Mouse (Mus musculus) neural tube, embryonic 15.5 days (tissue): ENCODE measurements around the gene Akap6. TPM values are rescaled to one million over a fixed set of nuclear protein-coding genes. Genes with fewer than 3 reads are reported as not detected.

Experiments used
- ATAC-seq: fragments of 200-750 bp; cut with Nextera tagmentation; 2 replicates; pipeline ENCODE4 v1.8.0; 2017; ENCODE audit warnings: mild to moderate bottlenecking, moderate TSS enrichment, moderate library complexity; ENCODE audit not compliant: low FRiP score
- H3K27ac ChIP-seq: fragments of 300-500 bp; sonication (generic); replicated peaks from 2 replicates; pipeline ENCODE4 v1.5.1; 2015; ENCODE audit warnings: mild to moderate bottlenecking, inconsistent platforms
- H3K27me3 ChIP-seq: fragments of 300-500 bp; sonication (generic); replicated peaks from 2 replicates; pipeline ENCODE4 v1.6.1; 2015; ENCODE audit warnings: inconsistent platforms
- H3K36me3 ChIP-seq: fragments of 300-500 bp; sonication (generic); 2 replicates; pipeline ENCODE4 v1.6.1; 2015; ENCODE audit warnings: inconsistent platforms
- H3K4me1 ChIP-seq: fragments of 300-500 bp; sonication (generic); 2 replicates; pipeline ENCODE4 v1.6.1; 2015; ENCODE audit warnings: inconsistent platforms
- H3K4me2 ChIP-seq: fragments of 300-500 bp; sonication (generic); 2 replicates; pipeline ENCODE4 v1.6.1; 2015; ENCODE audit warnings: inconsistent platforms, mild to moderate bottlenecking, moderate library complexity
- H3K4me3 ChIP-seq: fragments of 300-500 bp; sonication (generic); replicated peaks from 2 replicates; pipeline ENCODE4 v1.5.1; 2015; ENCODE audit warnings: mild to moderate bottlenecking, inconsistent platforms
- H3K9ac ChIP-seq: fragments of 300-500 bp; sonication (generic); replicated peaks from 2 replicates; pipeline ENCODE4 v1.6.1; 2015; ENCODE audit warnings: mild to moderate bottlenecking, inconsistent platforms
- H3K9me3 ChIP-seq: fragments of 300-500 bp; sonication (generic); replicated peaks from 2 replicates; pipeline ENCODE4 v1.6.1; 2016; ENCODE audit warnings: inconsistent platforms
- WGBS: fragments of 180-500 bp; shearing (Covaris S2); methylation state at CpG from one replicate; pipeline ENCODE4 v1.1.7; 2015; ENCODE audit warnings: mixed read lengths; 5-methylcytosine and 5-hydroxymethylcytosine counted together
- polyA plus RNA-seq: library from polyadenylated mRNA; unstranded; fragments of >200 nt; fragmentation: Nextera tagmentation; extraction: Ambion mirVana; gene quantifications from 2 replicates; pipeline ENCODE4 v1.2.1, GENCODE M21; 2015

Gene Akap6
- polyA plus RNA-seq, 1 experiment from 2014 or later = 24.4 TPM

DNA sequence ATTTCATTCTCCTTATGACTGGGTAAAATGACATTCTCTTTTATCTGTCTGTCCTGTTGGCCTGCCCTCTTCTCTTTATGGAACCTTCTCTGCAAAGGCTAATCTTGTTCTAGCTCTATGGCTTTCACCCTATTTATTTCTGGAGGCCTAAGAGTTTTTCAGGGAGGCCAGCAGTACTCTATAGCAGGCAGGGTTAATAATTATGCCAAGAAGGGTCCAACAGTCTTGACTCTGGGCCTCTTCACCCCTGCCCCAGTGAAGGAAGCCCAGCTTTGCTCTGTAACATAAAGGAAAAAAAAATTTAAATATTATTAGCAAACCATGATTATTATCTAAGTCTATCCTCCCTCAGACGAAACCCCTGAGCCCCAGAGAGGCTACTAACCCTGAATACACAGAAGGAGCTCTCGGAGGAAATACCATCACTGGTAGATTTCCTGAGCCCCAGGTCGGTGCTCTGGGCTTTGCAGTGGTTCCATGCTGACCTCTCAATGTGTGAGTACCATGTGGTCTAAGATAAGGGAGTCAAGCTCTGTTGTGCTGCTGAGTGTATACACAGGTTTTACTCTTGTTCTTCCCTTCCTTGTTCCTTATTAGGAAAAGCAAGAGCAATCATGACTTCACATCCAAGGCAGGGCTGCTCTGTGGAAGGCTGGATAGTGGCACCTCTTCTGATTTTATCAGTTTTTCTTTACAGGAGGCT is 1.6 kb upstream of the Akap6 start:
- H3K27me3 ChIP-seq = no peaks in the 10 kb centered on the region
- peak overlapping the region; percentile 70; the same call in 1 of the 2 replicates for H3K9ac ChIP-seq
- ATAC-seq = no peak
- H3K4me1 ChIP-seq = peaks cover 29% of the 10 kb centered on the region
- no peaks in the 10 kb centered on the region for H3K36me3 ChIP-seq
- 62% methylated on average over 3 of the region's 3 CpGs for WGBS
- H3K9me3 ChIP-seq = no peaks in the 10 kb centered on the region
- H3K4me2 ChIP-seq = peak overlapping the region; percentile 72; the same call in 1 of the 2 replicates
- no peak overlapping the region for H3K4me3 ChIP-seq
- H3K27ac ChIP-seq = peak overlapping the region; percentile 93

- Histone ChIP-seq H3K4me2 (peak overlapping the region; percentile 72), H3K27me3 (no peaks in the 10 kb centered on the region), H3K4me3 (peak overlapping the region; percentile 62), H3K27ac (peak overlapping the region; percentile 93), H3K4me1 (peaks cover 35% of the 10 kb centered on the region), H3K9me3 (no peaks in the 10 kb centered on the region), H3K9ac (peak overlapping the region; percentile 70), H3K36me3 (no peaks in the 10 kb centered on the region)
- WGBS = 10% methylated on average over 5 of the region's 5 CpGs
- ATAC-seq = 0 out of 2 replicates have a peak, but pooled peaks have one; percentile 32
Measured at GRCm38 (mm10) chr12:52698276-52698930, 780 bp upstream of the Akap6 start.

DNA sequence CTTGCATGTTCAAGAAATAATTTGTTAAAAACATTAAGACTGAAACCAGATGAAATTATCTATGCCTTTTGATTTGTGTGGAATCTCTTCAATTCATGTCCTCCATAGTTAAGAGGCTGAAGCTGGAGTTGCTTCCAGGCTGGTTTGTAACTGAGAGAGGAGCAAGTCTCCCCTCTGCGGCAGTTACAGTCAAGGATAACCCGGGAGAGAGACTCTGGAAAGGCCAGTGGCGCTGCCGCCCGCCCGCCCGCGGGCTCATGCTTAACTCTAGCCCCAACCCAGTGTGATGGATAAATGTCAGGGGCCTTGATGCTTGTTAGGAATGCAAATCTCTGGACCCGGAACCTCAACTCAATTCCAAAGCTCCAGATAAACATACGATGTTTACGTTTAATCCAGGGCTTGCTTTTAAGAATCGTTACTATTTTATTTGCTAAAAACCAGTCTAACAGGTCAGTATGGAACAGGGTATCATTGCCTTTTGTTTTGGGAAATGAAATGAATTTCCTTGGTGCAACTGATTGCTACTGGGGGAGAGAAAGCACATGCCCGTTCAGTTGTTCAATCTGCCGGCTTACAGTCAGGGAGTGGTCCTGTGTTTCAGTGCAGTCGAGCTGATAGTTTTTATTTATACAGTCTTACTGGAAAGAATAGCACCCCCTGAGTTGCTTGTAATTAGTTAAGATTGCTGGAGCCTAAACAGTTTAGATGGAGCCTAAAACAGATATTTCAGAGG is 946 bp downstream of the Akap6 start:
- 9% methylated on average over 15 of the region's 15 CpGs for WGBS
- Histone ChIP-seq H3K4me1 (peaks cover 53% of the 10 kb centered on the region), H3K4me2 (peak overlapping the region; percentile 72), H3K27me3 (no peaks in the 10 kb centered on the region), H3K36me3 (no peaks in the 10 kb centered on the region), H3K9me3 (no peaks in the 10 kb centered on the region), H3K27ac (peak overlapping the region; percentile 93), H3K4me3 (peak overlapping the region; percentile 62), H3K9ac (peak overlapping the region; percentile 70)
- ATAC-seq = peak; percentile 23; the same call in 1 of the 2 replicates

- H3K9me3 ChIP-seq = no peaks in the 10 kb centered on the region
- peak overlapping the region; percentile 72 for H3K4me2 ChIP-seq
- 10% methylated on average over 15 of the region's 15 CpGs for WGBS
- peak overlapping the region; percentile 70 for H3K9ac ChIP-seq
- ATAC-seq = peak; percentile 48
- H3K4me1 ChIP-seq = peaks cover 56% of the 10 kb centered on the region
- peak overlapping the region; percentile 62 for H3K4me3 ChIP-seq
- H3K36me3 ChIP-seq = no peaks in the 10 kb centered on the region
- H3K27me3 ChIP-seq = no peaks in the 10 kb centered on the region
- peak overlapping the region; percentile 93 for H3K27ac ChIP-seq
Measured at GRCm38 (mm10) chr12:52700697-52701191, 1.6 kb downstream of the Akap6 start.

DNA sequence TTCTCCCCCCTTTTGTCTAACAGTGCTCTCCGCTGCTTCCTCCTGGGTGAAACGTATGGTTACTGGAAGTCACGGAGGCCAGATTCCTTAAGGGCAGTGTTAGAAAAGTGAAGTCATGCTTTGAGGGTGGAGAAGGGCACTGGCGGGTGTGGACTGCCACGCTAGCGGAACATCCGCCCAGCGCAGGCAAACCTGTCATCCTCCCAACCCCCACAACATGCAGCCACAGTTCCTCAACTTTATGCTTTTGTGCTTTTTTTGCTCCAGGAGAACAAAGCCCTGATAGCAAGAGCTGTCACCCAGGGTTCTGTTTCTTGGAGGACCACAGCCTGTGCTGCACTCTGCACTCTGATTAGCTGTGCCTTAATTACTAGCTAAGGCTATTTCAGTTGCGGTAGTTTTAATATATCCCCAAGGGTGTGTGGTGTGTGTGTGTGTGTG is 2.0 kb downstream of the Akap6 start:
- Histone ChIP-seq H3K27ac (peak overlapping the region; percentile 93), H3K9ac (peak overlapping the region; percentile 70), H3K4me2 (peak overlapping the region; percentile 72), H3K4me3 (peak overlapping the region; percentile 62), H3K9me3 (no peaks in the 10 kb centered on the region), H3K4me1 (peaks cover 57% of the 10 kb centered on the region), H3K36me3 (no peaks in the 10 kb centered on the region), H3K27me3 (no peaks in the 10 kb centered on the region)
- 3% methylated on average over 9 of the region's 9 CpGs for WGBS
- ATAC-seq = no peak

DNA sequence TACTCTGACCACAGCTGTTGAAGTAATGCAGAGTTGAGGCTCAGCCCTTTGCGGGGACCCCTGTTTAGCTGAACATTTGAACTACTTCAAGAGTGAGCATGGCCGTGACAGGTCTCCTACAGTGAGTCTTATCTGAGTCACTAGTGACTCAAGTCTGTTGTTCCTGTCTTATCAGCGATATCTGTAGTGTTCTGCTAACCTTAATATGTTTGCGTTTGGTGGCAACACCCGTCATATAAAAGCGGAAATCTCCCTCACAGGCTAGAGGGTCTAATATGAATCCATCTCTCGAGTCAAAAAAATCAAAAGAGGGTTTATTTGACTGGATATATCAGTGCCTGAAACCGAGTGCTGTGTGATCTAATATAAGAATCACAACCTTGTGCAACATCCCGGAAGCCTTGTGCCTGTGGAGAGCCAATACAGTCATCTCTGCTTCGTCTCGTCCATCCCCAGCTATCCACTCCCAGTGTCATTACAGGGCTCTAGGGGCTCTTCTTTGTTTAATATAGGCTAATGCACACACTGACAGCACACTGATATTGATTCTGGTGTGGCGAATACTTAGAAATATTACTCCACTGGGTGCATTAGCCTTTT is 3.3 kb downstream of the Akap6 start:
- no peak for ATAC-seq
- Histone ChIP-seq H3K9ac (0 out of 2 replicates have a peak overlapping the region, but pooled peaks have one; percentile 15), H3K9me3 (no peaks in the 10 kb centered on the region), H3K4me1 (peaks cover 59% of the 10 kb centered on the region), H3K27me3 (no peaks in the 10 kb centered on the region), H3K4me3 (peak overlapping the region; percentile 62), H3K4me2 (peak overlapping the region; percentile 72), H3K36me3 (no peaks in the 10 kb centered on the region), H3K27ac (no peak overlapping the region)
- 52% methylated on average over 12 of the region's 12 CpGs for WGBS

DNA sequence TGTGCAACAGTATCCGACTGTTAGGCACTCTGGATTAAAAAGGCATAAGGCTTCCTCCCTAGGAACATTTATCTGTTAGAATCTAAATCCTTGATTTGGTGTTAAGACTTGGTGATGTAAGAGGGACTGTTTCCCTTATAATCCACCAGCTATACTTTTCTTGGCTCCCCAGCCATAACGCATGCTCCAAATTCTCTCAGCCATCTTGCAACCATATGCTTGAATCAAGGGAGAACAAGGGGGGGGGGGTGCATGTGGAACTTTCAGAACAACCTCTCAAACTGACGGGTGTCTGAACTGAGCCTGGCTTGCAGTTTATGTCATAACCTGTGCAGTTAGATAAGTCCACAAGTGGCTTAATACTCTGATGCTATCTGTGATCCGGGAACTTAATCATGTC is 4.9 kb downstream of the Akap6 start:
- no peaks in the 10 kb centered on the region for H3K27me3 ChIP-seq
- peak overlapping the region; percentile 45 for H3K27ac ChIP-seq
- peak overlapping the region; percentile 19 for H3K4me2 ChIP-seq
- H3K36me3 ChIP-seq = no peaks in the 10 kb centered on the region
- H3K9me3 ChIP-seq = no peaks in the 10 kb centered on the region
- ATAC-seq = no peak
- H3K9ac ChIP-seq = no peak overlapping the region
- peaks cover 48% of the 10 kb centered on the region for H3K4me1 ChIP-seq
- WGBS = 59% methylated on average over 4 of the region's 4 CpGs
- no peak overlapping the region for H3K4me3 ChIP-seq

GRCm38 (mm10) chr12:52704810-52705209 is 5.6 kb downstream of the Akap6 start:
- Histone ChIP-seq H3K4me3 (no peak overlapping the region), H3K36me3 (no peaks in the 10 kb centered on the region), H3K27ac (peak overlapping the region; percentile 45; the same call in 1 of the 2 replicates), H3K9ac (no peak overlapping the region), H3K27me3 (no peaks in the 10 kb centered on the region), H3K9me3 (no peaks in the 10 kb centered on the region), H3K4me1 (peaks cover 48% of the 10 kb centered on the region), H3K4me2 (peak overlapping the region; percentile 19; the same call in 1 of the 2 replicates)
- peak; percentile 70 for ATAC-seq
- WGBS = 34% methylated on average over 3 of the region's 3 CpGs

DNA sequence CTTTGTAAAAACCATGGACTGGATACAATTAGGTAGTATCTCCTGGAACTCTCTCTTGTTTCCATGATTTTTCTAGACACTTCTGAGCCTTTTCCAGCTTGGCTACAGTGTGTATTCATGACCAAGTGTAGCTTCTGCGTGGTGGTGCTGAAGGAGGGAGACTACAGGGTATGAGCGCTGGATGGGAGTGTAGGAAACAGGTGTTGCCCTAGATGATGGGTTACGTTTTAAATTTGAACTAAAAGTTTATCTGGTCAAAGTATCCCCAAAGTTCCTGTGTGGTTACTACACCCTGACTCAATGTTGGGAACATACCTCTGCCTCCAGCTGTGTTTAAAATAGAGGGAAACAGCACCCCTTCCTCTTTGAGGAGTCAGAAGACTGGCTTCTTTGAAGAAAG is 12.2 kb downstream of the Akap6 start:
- H3K27me3 ChIP-seq = no peaks in the 10 kb centered on the region
- no peak overlapping the region; the same call in 1 of the 2 replicates for H3K27ac ChIP-seq
- peaks cover 18% of the 10 kb centered on the region for H3K4me1 ChIP-seq
- H3K36me3 ChIP-seq = no peaks in the 10 kb centered on the region
- ATAC-seq = no peak
- 89% methylated on average over 3 of the region's 3 CpGs for WGBS
- H3K9me3 ChIP-seq = no peaks in the 10 kb centered on the region
- no peak overlapping the region for H3K9ac ChIP-seq
- H3K4me2 ChIP-seq = no peak overlapping the region
- H3K4me3 ChIP-seq = no peak overlapping the region

GRCm38 (mm10) chr12:52711857-52712640 is 12.9 kb downstream of the Akap6 start:
- H3K27me3 ChIP-seq = no peaks in the 10 kb centered on the region
- WGBS = 66% methylated on average over 7 of the region's 7 CpGs
- no peak overlapping the region for H3K9ac ChIP-seq
- H3K36me3 ChIP-seq = no peaks in the 10 kb centered on the region
- no peaks in the 10 kb centered on the region for H3K9me3 ChIP-seq
- no peak overlapping the region for H3K4me2 ChIP-seq
- ATAC-seq = no peak
- H3K4me3 ChIP-seq = no peak overlapping the region
- H3K27ac ChIP-seq = no peak overlapping the region
- peaks cover 18% of the 10 kb centered on the region for H3K4me1 ChIP-seq
